Mouse (Mus musculus) embryo, embryonic 11 days (tissue): Measurements from ENCODE around the gene Syne1.

Source experiments
- DNase-seq: peaks from one replicate; pipeline ENCODE4 v3.0.0-alpha.2; 2015

The Syne1 gene

GRCm38 (mm10) chr10:5124757-5125156 is 426.5 kb downstream of the Syne1 start:
- no peak for DNase-seq

- no peak for DNase-seq
Measured at GRCm38 (mm10) chr10:5116720-5117119, 434.6 kb downstream of the Syne1 start.

- DNase-seq, result no peak
Measured at GRCm38 (mm10) chr10:5116155-5116554, 435.1 kb downstream of the Syne1 start.

- no peak for DNase-seq
Measured at GRCm38 (mm10) chr10:5110773-5111172, 440.5 kb downstream of the Syne1 start.

- DNase-seq, result no peak
Measured at GRCm38 (mm10) chr10:5097754-5098137, 453.5 kb downstream of the Syne1 start.

DNA sequence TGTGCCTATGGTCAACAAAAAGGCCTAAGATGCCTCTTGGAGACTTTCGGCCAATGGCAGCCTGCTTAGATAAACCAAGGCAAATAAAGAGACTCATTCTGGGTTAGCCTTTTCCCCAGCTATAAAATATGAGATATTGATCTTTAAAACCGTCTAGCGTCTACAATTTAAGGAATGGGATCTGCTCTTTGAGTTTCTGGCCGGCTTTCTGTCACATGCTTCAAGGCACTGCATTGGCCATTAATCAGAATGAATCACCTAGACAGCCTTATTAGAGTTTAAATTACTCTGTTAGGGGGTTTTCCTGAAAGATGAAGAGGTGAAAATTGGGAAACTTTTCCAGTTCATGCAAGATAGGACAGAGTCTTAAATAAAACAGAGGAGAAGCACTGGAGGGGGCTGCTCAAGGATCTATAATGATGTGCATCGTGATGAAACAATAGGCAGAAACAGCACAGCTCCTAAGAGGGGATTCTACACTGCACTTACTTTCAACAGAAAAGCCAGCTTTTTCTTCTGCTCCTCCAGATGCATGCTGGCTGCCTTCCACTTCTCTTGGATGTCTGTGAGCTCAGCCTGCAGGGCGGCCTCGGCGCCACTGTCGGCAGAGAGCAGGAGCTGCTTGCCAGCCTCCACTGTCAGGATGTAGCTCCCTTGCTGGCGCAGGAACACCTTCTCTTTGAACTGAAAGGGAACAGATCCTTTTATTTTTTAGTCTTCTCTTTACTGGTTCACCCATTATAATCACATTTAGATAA is 454.1 kb downstream of the Syne1 start:
- DNase-seq, result no peak

DNA sequence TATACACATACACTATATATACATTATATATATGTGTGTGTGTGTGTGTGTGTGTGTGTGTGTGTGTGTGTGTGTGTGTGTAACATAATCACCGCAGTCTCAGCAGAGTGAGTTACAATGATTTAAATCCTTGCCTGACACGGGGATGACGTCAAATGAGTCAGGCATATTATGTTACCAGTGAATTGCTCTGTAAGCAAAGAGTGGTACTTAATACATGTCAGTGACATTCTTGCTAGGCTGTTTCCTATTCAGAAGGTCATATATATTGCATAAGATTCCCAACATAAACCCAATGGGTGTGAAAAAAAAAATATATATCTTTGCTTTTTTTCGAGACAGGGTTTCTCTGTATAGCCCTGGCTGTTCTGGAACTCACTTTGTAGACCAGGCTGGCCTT is 462.1 kb downstream of the Syne1 start:
- no peak for DNase-seq

DNA sequence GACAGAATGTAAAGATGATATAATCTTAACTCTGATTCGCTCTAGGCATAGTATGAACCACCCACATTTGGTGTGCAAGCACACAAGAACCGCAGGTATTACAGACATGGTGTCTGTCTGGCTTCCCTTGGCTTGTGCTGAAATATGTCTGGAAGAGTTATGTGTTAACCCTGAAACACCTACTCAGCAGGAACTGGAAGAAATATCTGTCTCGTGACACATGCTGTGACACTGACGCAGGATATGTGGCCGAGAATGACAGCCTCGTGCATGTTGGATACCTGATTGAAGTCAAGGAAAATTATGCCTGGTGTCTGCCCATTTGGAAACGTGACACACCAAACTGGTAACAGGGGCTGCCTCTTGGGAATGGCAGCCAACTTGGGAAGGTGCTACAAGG is 463.9 kb downstream of the Syne1 start:
- no peak for DNase-seq

- DNase-seq, result no peak
Measured at GRCm38 (mm10) chr10:5086329-5086728, 465.0 kb downstream of the Syne1 start.

DNA sequence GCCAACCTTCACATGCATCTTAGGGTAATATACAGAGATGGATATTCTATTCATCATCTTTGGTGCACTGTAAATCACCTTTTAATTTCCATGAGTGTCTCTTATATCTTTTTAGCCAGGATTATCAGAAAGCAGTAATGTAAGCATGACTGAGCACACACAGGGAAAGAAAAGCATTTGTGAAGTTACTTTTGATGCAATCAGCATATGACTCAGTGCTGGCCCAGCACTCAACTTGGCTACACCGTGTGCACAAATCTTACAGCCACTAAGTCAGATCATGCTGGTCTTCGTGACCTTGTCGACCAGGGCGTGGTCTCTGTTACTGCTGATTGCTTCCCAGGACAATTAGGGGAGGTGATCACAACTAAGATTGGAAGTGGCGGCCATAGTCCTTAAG is 465.5 kb downstream of the Syne1 start:
- DNase-seq, result no peak

- no peak for DNase-seq
Measured at GRCm38 (mm10) chr10:5083716-5084115, 467.6 kb downstream of the Syne1 start.

DNA sequence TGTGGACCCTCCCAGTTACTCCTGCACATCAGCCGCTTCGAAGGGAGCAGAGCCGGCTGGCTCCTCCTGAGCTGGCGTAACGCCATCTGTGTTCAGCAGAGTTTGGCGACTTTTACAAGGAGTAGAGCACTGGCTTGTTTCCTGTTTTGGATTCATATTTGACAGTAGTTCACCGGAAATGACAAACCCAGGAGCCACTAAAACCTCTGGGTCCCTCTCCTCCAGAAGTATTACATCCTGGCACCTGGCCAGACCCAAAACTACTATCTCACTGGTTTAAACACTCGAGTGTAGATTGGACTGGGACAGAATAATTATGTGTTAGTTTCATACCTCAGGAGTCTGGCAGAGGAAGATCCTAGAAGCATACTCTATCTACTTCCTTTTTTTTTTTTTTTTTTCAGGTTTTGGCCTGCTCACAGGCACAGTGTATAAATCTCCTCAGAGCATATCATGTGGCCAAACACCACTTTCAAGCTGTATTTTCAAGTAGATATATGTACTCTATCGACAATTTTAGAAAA is 471.3 kb downstream of the Syne1 start:
- DNase-seq, result no peak

DNA sequence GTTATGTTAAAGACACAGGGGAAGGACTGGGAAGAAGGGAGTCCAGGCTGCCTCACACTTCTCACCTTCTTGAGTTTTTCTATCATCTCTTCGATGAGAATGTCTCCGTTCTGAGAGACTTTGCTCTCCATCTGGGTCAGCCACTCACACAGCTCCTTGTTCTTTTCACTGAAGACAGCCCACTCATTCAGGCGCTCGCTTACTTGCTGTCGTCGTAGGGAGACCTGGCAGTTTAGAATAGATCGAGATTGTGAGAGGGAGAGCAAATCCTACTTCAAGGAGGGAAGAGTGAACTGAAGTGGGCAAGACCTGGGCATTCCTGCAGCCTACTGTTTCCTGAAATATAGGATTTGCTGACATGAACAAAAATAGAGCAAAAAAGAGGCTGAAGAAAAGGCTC is 475.6 kb downstream of the Syne1 start:
- no peak for DNase-seq

DNA sequence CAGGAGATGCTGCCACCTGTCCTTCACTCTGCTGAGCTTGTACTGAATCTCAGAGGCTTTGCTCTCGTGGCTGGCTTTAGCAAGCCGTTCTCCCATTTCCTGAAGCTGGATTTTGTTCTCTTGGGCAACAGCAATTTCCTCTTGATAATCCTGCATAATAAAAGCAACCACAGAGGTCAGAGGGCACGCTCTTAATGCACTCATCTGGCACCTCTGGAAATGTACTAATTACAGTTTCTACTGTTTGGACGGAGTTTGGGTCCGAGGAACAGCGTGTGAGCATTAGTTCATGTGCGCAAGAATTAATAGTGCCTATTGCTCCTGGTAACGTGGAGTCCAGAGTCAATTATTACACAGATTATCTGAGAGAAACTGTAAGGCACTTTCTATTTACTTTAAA is 479.2 kb downstream of the Syne1 start:
- DNase-seq, result peak; percentile 3

DNA sequence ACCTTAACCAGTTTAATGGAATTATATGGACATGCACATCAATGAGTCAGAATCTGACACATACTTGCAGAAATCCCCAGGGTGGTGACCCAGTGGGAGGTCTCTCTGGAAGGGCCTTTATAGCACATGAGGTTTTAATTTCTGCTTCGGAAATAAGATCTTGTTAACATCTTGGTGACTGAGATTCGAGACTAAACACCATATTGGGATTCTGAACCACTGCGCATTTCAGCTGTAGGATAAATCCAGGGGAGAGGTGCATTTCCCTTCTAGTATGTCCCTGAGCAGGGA is 480.4 kb downstream of the Syne1 start:
- peak; percentile 27 for DNase-seq

DNA sequence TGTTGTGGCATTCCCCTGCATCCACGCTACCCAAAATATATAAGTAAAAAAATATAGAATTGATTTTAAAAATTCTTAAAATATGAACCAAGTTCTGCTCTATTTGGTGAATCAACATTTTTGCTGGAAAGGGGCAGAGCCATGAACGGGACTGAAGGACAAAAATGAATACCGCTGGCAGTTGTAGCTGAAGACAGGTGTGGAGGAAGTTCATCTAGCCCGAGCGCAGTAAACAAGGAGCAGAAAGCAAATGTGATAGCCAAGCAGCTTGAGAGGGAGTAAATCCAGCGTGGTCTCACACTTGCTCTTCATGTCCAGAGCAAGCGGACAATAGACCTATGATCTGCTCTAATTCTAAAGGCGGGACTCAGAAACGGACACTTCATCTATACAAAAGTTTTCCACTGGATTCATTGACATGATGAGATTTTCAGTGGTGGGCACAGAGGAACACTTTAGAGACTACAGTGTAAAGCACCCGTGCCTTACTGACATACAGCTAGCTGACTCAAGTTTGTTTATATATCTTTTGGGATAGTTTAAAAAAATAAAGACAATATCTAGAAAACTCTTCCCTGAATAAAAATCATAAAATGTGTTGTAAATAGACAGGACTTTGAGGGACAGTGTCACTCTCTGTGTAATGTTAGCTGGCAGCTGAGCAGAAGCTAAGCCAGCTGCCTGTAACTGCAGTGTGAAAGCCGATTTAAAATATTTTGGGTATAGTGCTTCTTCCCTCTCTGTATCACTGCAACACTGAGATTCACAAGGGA is 480.9 kb downstream of the Syne1 start:
- no peak for DNase-seq

DNA sequence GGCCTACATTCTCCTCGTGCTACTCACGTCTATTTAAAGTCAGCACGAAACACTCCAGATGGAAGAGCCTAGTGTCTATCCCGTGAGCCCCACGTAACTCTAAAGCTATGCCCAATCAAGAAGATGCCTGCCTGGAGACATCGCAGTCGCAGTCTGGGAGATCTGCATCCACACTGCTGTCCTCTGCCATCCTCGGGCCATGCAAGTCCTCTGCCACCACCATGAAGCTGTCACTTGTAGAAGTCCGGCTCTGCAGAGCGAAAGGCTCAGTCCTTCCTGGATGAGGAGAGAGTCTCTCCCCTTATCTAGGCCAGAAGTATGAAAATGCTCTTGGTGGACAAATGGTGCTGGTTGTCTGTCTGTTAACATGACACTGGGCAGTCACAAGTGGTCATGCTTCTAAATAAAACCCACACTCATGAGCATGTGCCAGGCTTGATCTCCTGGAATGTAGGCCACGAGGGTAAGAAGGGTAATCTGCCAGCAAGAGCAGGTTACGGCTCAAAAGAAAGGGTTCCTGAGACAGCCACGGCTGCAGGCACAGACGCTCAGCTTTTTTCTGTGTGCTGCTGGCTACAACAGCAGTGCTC is 482.5 kb downstream of the Syne1 start, which contains the start of gene Gm10097:
Gene Gm10097, plus strand, starts transcription at position 517 of the 590 bp plus-strand sequence.
- DNase-seq, result no peak

DNA sequence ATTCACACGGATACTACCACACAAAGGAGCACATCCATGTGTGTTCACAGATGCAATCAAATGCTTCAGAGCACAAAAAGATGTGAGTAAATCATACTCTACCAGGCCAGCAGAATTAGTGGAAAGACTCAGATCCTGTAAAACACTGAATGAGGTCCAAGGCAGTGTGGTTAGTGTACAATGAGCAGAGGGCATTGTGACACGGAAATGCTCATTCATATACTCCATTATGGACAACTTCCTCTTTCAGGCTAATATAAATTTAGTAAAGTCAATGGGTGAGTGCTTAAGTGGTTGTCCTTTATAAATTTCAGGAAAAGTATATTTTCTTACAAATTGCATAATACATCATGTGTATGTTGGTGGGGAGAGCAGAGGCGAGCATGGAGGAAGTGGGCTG is 484.2 kb downstream of the Syne1 start:
- no peak for DNase-seq

DNA sequence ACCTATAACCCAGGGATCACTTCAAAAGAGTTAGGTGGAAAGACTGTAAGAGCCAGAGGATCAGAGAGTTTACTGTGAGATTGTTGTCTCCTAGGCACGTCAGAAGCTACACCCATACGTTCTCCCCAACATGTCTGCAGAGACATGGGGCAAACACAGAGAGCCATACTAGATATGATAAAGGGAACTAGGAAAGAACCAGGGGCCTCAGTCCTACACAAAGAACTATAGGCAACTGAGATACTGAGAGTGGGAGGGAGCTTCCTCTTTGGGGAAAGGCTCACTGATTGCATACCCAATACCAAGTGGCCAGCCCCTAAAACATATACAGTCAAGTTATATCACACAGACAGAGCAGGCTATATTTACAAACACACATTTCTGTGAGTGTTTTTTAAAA is 491.3 kb downstream of the Syne1 start:
- no peak for DNase-seq

DNA sequence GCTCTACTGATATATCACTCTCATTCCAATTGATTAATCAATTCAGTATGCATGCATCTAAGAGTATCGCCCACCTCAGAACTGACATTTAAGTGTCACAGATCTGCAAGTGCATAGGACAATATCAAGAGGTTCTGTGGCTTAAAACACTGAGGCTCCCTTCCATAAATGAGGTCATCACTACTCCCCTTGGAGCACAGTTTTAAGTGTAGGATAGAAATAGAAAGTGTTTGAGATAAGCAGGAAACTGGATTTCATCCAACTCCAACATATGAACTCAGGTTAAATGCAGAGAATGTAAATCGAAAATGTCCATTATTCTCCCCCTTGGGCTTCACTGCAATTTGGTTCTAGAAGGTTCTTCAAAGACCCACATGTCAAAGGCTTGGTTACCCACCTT is 492.4 kb downstream of the Syne1 start:
- DNase-seq, result no peak

- DNase-seq, result no peak
Measured at GRCm38 (mm10) chr10:5057661-5058060, 493.6 kb downstream of the Syne1 start.

- no peak for DNase-seq
Measured at GRCm38 (mm10) chr10:5056940-5057339, 494.3 kb downstream of the Syne1 start.

DNA sequence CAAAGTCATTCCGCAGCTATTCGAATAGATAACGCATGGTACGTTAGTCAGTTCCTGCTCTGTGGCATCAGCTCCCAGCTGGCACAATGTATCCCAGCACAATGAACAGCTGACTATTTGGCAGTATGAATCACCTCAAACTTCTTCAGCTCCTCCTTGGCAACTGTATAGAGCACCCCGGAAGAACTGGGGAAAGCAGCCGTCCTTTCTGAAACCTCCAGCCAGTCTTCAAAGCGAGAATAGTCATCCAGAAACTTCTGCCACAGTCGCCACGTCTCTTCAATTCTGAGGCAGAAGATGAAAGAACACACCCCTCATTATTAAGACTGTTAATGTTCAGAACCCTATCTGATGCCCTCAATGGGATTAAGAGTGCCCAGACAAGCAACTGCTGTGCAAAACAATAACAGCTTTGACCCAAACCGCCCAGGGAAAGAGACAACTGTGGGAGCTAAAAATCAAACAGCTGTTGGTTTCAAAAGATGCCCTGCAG is 495.0 kb downstream of the Syne1 start:
- DNase-seq, result no peak

DNA sequence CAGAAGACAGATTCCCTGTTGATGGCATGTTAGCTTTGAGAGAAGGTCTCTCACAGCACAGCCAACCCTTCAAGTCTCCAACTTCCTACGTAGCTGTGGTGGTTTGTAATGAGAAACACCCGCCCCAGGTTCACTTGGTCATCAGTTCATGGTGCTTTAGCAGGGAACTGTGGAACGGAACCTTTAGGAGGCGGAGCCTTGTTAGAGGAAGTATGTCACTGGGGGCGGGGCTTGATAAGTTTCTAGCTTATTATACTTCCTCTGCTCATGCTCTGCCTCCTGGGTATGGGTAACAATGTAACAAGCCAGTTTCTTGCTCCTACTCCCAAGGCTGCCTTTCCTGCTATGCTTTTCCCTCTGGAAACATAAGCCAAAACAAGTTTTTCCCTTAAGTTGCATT is 505.6 kb downstream of the Syne1 start:
- DNase-seq, result no peak
